Comparison of ENCODE assay signal across 18 mouse cellular contexts in genomic region chr2:80577286-80577685, GRCm38 (mm10).
"Had no signal": no experiment of that assay in that cellular context is flagged by ENCODE, and none has a peak within 500 bp of the region (broad histone marks: within the 10 kb centered on the region; RNA-seq: fewer than 3 reads in every experiment).

No protein-coding gene starts in this region.

- H3K27me3 ChIP-seq: midbrain, embryonic 12.5 days; neural tube, embryonic 13.5 days; neural tube, embryonic 15.5 days had no signal

- H3K4me2 ChIP-seq: lung, embryonic 14.5 days; midbrain, embryonic 12.5 days; neural tube, embryonic 13.5 days; neural tube, embryonic 15.5 days had no signal

- H3K9me3 ChIP-seq: midbrain, embryonic 10.5 days; midbrain, embryonic 12.5 days; neural tube, embryonic 13.5 days; neural tube, embryonic 15.5 days had no signal

- ATAC-seq: midbrain, embryonic 16.5 days had no signal

- H3K4me3 ChIP-seq: midbrain, embryonic 10.5 days; midbrain, embryonic 12.5 days; myocyte; neural tube, embryonic 13.5 days; neural tube, embryonic 15.5 days had no signal

- H3K36me3 ChIP-seq: midbrain, embryonic 12.5 days; neural tube, embryonic 13.5 days; neural tube, embryonic 15.5 days had no signal

- H3K27ac ChIP-seq: midbrain, embryonic 10.5 days; midbrain, embryonic 12.5 days; neural tube, embryonic 13.5 days; neural tube, embryonic 15.5 days had no signal

- DNase-seq: lung, embryonic 14.5 days; lung, postnatal 10 days; lung, postnatal 4 days; midbrain, embryonic 14.5 days; retina, postnatal 1 day; right cerebral cortex, adult 18-20 months; right cerebral cortex, postnatal 25 days; right cerebral cortex, postnatal 4 days; spleen, adult 18-20 months; thymus, adult 18-20 months; thymus, postnatal 14 days; thymus, postnatal 36 days had no signal

- H3K9ac ChIP-seq: lung, embryonic 14.5 days; midbrain, embryonic 12.5 days; neural tube, embryonic 13.5 days; neural tube, embryonic 15.5 days had no signal
